Mouse (Mus musculus) liver, adult 2 months (tissue): Measurements from ENCODE around the gene Tax1bp3.

Experiments
- CTCF ChIP-seq: fragments of 200-500 bp; IDR thresholded peaks from 2 replicates; pipeline ENCODE4 v1.5.1; 2011; ENCODE audit warnings: low read depth, low read length, control low read depth
- POLR2A ChIP-seq: fragments of 200-500 bp; IDR thresholded peaks from 2 replicates; pipeline ENCODE4 v1.6.1; 2011; ENCODE audit warnings: low read length, control low read depth; ENCODE audit not compliant: insufficient read depth; ENCODE audit errors: extremely low read depth

- no peak for TF ChIP-seq CTCF
- TF ChIP-seq POLR2A, result no peak
Measured at GRCm38 (mm10) chr11:73185872-73186615, 9.2 kb downstream of the Tax1bp3 start.
